Mouse (Mus musculus) v-Abl transformed pro-B cells (cell line): ENCODE data around the gene Wnt9a.

ENCODE experiments used
- in situ Hi-C, 2 experiments: fragments of 400-800 bp; cut with MboI; formaldehyde crosslinking; loops; one replicate each; pipeline ENCODE4 v1.15.1; 2025; ENCODE audit not compliant: unreplicated experiment in 2 of 2

Gene Wnt9a

GRCm38 (mm10) chr11:59300185-59300584, 6.5 kb upstream of the Wnt9a start:
- in situ Hi-C loops, result loop anchor here (5.0 to 25.0 kb wide), 4 partner anchors 182 to 445 kb away; no protein-coding TSS in a partner anchor

- in situ Hi-C loops, result loop anchor here (5.0 to 25.0 kb wide), 4 partner anchors 181 to 444 kb away; no protein-coding TSS in a partner anchor
Measured at GRCm38 (mm10) chr11:59301053-59301452, 5.7 kb upstream of the Wnt9a start.

GRCm38 (mm10) chr11:59302700-59303569, 3.8 kb upstream of the Wnt9a start:
- in situ Hi-C loops, result loop anchor here (5.0 to 25.0 kb wide), 4 partner anchors 179 to 442 kb away; no protein-coding TSS in a partner anchor

GRCm38 (mm10) chr11:59305008-59305820, 1.5 kb upstream of the Wnt9a start:
- in situ Hi-C loops, result loop anchor here (5.0 to 25.0 kb wide), 4 partner anchors 122 to 440 kb away; no protein-coding TSS in a partner anchor

GRCm38 (mm10) chr11:59305821-59306215, 910 bp upstream of the Wnt9a start:
- in situ Hi-C loops, result loop anchor here (5.0 to 25.0 kb wide), 4 partner anchors 121 to 439 kb away; no protein-coding TSS in a partner anchor

GRCm38 (mm10) chr11:59307422-59308163, 865 bp downstream of the Wnt9a start:
- in situ Hi-C loops, result loop anchor here (5.0 to 25.0 kb wide), 4 partner anchors 120 to 437 kb away; no protein-coding TSS in a partner anchor

GRCm38 (mm10) chr11:59308164-59308542, 1.4 kb downstream of the Wnt9a start:
- in situ Hi-C loops, result loop anchor here (5.0 to 25.0 kb wide), 4 partner anchors 119 to 437 kb away; no protein-coding TSS in a partner anchor

- in situ Hi-C loops, result loop anchor here (5.0 to 25.0 kb wide), 4 partner anchors 119 to 436 kb away; no protein-coding TSS in a partner anchor
Measured at GRCm38 (mm10) chr11:59308625-59309024, 1.9 kb downstream of the Wnt9a start.

GRCm38 (mm10) chr11:59309106-59309805, 2.5 kb downstream of the Wnt9a start:
- in situ Hi-C loops, result loop anchor here (5.0 to 25.0 kb wide), 4 partner anchors 118 to 436 kb away; no protein-coding TSS in a partner anchor

- in situ Hi-C loops, result loop anchor here (5.0 to 25.0 kb wide), 5 partner anchors 112 to 435 kb away; no protein-coding TSS in a partner anchor
Measured at GRCm38 (mm10) chr11:59309976-59310375, 3.2 kb downstream of the Wnt9a start.

GRCm38 (mm10) chr11:59312060-59312459, 5.3 kb downstream of the Wnt9a start:
- in situ Hi-C loops, result loop anchor here (5.0 to 25.0 kb wide), 2 partner anchors 110 to 425 kb away; no protein-coding TSS in a partner anchor

GRCm38 (mm10) chr11:59312501-59312900, 5.8 kb downstream of the Wnt9a start:
- in situ Hi-C loops, result loop anchor here (5.0 to 25.0 kb wide), 2 partner anchors 110 to 425 kb away; no protein-coding TSS in a partner anchor

- in situ Hi-C loops, result loop anchor here (5.0 to 25.0 kb wide), 2 partner anchors 109 to 424 kb away; no protein-coding TSS in a partner anchor
Measured at GRCm38 (mm10) chr11:59313029-59313811, 6.5 kb downstream of the Wnt9a start.

- in situ Hi-C loops, result loop anchor here (5.0 to 25.0 kb wide), 2 partner anchors 108 to 423 kb away; no protein-coding TSS in a partner anchor
Measured at GRCm38 (mm10) chr11:59313944-59314343, 7.2 kb downstream of the Wnt9a start.

GRCm38 (mm10) chr11:59316517-59316916, 9.8 kb downstream of the Wnt9a start:
- in situ Hi-C loops, result loop anchor here (5.0 to 25.0 kb wide), 2 partner anchors 66 to 421 kb away; no protein-coding TSS in a partner anchor

GRCm38 (mm10) chr11:59322988-59323387, 16.3 kb downstream of the Wnt9a start:
- in situ Hi-C loops, result loop anchor here in 1 of 2 experiments (25.0 kb wide), 1 partner anchor 414 kb away; no protein-coding TSS in a partner anchor

GRCm38 (mm10) chr11:59324777-59325176, 18.0 kb downstream of the Wnt9a start:
- in situ Hi-C loops, result loop anchor here in 1 of 2 experiments (25.0 kb wide), 1 partner anchor 413 kb away; no protein-coding TSS in a partner anchor

- in situ Hi-C loops, result no loop called here
Measured at GRCm38 (mm10) chr11:59327625-59328024, 20.9 kb downstream of the Wnt9a start.
